Mouse (Mus musculus) cerebral cortex, adult 2 months (tissue): ENCODE data around the gene Scn2a.

Source experiments
- WGBS: fragments of 180-500 bp; shearing (Covaris S2); methylation state at CpG from one replicate; pipeline ENCODE4 v1.1.7; 2018; 5-methylcytosine and 5-hydroxymethylcytosine counted together

Gene Scn2a

DNA sequence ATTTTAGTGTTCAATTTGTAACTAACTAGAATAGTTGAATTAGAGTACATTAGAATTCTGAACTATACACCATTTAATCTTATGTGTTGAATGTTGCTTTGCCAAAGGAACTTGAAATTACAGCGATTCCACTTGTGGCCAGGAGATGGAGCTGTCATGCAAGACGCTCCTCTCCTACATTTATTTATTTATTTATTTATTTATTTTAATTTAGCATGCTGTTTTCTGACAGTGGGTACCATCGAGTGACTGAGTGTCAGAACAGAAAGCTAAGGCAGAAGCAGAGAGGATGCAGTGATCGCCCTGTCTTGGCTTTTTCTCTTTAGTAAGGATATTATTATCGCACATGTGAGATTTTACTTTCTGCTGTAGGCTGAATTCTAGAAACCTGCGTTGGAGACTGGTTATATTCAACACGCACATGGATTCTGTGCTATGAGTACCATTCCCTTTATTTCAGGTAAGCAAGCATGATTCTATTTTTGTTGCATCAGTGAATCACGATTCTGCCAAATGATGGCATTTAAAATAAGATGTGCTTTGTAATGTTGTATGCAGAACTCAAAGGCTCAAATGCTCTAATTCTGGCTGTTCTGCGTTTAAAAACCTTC lies at the start of gene Scn2a:
Gene Scn2a (plus strand): TSS at position 216 of the 611 bp plus-strand sequence.
- 19% methylated on average over 9 of the region's 9 CpGs for WGBS

DNA sequence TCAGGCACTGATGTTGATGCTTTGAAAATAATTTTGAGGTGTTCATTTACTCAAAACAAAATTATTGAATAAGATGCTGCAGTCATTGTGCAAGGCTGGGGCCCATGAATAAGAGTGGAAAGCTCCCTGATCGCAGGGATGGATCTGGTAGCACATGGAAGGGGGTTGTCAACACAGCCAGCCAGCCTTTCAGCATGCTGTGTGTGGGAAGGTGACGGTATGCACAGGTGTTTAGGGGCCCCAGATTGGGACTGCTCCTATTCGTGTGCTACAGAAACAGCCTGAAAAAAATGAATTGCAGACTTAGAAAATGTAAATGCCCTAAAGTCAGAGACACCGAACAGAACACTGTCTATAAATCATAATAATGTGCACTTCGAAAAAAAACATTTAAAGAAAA lies 32.9 kb upstream of the Scn2a start:
- WGBS, result 56% methylated on average over 5 of the region's 5 CpGs

DNA sequence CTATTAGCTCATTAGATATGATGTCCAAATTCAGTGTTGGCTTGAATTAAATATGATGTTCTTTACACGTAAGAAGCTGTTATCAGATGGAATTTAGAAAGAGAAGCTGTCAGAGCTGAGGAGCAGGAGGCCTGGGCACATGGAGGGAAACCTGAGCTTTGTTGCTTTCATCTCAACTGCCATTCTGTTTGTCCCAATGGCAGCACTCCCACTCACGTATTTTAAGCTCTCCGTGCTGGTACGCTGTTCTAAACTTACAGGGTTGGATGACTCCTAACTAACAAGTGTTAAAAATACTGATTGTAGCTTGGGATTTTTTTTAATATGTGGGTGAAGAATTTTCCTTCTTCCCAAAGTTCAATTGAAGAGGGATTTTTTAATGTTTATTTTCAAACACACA lies 8.7 kb upstream of the Scn2a start:
- 49% methylated on average over 4 of the region's 4 CpGs for WGBS

DNA sequence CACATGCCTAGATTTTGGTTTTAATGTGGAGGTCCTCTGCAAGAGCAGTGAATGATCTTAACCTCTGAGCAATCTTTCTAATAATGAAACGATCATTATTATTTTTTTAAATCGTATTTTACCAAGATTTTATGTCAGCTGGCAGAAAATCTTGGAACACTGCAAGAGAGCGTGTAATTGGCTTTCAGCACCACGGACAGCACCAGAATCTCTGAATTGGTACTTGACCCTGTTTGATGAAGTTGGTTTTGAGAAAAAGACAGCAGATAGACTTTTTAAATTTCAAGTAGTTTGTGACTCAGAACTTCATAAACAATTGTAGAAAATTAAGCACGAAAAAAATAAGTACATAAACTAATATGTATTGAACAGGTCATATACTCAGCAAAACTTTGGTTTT lies 790 bp upstream of the Scn2a start:
- WGBS, result 36% methylated on average over 5 of the region's 5 CpGs

DNA sequence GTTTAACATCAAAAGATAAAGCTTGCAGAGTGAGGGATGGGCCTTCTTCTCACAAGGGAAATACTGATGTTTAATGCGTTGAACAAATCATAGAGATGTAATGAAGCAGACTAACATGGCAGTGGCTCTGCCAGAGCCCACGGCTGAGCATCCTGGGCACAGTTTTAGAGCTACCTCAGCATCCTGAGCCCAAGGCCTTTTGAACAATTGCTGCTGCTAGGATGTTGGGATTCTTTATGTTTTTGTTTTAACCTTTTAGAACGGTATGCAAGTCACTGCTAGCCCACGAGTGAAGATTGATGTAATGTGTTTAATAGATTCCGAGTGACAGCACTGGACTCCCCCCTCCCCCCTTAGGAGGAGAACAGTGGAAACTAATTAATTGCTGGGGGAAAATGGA lies 683 bp downstream of the Scn2a start:
- 16% methylated on average over 5 of the region's 5 CpGs for WGBS

DNA sequence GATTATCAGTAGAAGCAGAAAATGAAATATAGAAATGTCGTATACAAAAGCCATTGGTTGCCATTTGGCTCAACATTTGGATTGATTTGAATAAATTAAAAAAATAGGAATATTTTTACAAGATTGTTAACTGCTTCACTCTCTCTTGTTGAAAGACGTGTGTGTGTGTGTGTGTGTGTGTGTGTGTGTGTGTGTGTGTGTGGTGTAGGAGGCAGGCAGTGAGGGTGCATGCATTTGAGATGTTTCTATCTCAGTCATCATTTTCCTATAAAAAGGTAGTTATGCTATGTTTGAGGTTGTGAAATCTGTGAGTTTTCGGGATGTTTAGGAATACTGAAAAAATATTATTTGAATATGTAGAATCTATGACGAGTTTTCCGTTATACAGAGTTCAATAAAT lies 1.3 kb downstream of the Scn2a start:
- 27% methylated on average over 5 of the region's 5 CpGs for WGBS

DNA sequence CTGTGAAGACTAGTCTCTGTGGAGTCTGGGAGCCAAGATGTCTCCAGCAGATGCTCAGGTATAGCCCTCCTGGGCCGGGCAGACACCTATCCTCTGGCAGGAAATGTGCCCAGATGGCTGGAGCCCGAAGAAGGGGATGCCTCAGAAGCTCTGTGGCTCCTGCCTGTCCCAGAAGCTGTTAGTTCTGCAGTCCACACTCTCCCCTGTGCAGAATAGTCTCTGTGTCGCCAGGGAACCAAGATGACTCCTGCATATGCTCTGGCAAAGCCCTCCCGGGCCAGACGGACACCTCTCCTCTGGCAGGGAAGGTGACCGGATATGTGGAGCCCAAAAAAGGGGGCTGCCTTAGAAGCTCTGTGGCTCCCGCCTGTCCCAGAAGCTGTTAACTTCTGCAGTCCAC lies 32.1 kb downstream of the Scn2a start:
- whole genome bisulfite sequencing, result 75% methylated on average over 7 of the region's 7 CpGs

DNA sequence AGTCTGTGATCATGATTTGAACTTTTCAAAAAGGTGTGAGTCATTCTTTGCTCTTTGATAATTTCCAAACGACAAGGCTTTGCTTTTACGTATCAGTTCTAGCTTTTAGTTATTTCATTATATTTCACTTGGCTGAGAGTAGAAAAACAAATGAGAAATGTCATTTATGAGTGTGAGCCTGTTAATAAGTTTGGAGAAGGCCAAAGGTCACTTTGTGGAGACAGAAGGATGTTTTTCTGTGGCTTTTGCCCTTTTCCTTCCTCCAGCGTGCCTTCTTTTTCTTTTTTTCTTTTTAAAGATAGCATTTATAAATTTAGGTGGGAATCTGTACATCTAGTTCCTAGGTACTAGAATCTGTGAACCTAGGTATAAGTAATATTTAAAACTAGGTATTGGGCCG lies 36.5 kb downstream of the Scn2a start:
- WGBS, result 69% methylated on average over 4 of the region's 4 CpGs

DNA sequence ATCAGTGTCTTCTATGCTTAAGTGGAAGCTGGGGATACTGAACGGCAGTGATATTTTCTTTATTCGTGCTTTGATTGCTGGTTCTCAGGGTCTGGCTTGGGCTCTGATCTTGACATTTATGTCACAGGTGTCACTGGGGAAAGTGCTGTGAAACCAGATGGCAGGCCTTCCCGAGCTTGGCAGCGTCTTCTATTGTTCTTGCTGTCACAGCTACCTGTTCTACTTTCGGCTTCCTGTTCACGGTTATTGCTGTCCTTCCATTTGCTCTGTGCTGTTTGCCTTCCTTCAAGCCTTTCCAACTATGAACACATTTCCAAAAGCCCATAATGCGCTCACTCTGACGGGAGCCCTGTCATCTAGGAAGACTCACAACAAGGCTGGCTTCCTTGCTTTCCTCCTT lies 37.9 kb downstream of the Scn2a start:
- WGBS, result 47% methylated on average over 8 of the region's 8 CpGs

DNA sequence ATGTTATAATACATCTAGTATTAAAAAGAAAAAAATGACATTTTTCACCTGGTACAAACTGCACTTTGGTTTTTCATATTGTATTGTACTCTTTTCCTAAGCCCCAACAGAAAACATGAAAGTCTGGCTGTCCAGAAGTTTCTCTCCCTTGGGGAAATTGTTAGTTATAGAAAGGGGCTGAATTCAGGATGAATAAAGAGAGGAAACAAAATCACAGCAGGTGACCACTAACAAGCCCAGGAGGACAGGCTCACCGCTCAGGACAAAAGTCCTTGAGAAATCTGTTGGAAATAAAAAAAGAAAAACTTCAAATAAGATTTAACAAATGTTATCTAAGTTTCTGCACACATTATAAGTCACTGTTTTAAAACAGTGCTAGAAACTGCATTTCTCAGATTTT lies 43.9 kb downstream of the Scn2a start:
- 52% methylated on average over 1 of the region's 1 CpGs for WGBS

DNA sequence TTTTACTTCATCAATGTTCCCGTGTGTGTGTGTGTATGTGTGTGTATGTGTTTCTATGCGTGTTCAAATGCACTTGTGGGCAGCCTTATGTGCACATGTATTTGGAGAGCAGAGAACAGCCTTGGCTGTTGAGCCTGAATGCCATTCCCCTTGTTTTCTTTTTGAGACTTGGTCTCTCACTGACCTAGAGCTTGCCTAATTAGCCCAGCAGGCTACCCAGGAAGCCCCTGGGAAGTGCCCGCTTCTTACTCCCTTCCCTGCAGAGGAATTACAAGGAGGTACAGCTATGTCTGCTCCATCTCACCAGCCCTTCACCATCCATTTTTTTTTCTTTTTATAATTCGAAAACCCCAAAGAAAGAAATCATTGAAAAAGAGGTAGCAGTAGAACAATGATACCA lies 44.6 kb downstream of the Scn2a start:
- WGBS, result 50% methylated on average over 4 of the region's 4 CpGs

DNA sequence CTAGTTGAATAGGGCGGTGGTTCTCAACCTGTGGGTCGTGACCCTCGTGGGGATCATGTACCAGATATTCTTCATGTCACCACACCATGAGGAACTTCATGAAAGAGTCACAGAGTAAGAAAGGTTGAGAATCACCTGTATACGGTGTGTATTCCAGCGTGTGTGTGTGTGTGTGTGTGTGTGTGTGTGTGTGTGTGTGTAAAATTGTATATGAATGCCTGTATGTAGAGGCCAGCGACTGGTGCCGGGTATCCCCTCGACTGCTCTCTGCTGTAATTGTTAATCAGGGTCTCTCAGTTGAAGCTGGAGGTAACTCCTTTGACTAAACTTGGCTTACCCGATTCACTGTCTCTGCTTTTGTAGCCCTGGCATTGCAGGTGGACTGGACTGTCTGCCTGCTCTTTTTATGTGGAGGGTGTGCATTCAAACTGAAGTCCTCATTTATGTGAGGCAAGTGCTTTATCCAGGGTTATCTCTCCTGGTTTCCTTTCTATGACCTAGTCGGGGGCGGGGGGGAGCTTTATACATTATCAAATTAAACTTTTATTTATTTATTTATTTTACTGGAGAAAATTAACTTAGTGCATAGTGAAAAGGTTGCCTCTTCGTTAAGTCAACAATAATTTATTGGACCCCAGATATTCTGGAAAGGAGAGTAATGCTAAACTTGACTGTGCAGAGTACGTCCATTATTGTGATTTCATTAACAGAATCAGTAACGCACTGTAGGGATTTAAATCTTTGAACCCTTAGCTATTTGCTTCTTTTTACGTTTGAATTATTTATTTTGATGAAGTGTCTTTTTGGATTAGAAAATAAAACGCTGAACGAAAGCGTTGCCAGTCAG lies 47.2 kb downstream of the Scn2a start:
- WGBS, result 47% methylated on average over 18 of the region's 18 CpGs

DNA sequence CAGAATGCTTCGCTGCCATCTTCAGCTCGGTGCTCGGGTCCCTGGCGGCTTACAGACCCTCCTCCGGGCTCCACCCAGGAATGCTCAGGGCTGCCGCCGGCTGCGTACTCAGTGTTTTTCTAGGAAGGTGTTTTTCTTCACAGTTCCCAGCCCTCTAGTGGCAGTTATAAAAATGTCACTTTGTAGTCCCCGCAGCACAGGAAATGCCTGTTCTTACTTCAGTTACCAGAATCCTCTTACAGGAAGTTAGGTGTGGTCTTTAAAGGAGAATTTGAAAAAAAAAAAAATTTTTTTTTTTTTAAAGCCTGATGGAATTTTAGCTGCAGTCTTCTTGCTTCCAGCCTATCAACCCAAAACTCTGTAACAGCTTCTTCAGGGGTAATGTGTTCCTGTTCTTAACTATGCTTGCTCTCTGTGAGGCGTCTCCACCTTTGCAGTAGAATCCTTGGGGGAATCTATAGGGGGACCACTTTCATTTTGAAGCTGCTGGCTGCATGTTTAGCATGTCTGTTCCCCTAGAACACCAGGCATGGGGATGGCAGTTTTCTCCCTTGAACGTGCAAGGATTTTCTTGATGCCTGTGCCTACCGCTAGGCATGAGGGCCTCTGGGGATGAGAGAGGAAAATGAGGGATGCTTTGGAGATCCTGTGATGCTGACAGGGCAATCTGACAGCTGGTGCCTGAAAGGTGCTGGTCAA lies 48.0 kb downstream of the Scn2a start:
- WGBS, result 9% methylated on average over 12 of the region's 12 CpGs

DNA sequence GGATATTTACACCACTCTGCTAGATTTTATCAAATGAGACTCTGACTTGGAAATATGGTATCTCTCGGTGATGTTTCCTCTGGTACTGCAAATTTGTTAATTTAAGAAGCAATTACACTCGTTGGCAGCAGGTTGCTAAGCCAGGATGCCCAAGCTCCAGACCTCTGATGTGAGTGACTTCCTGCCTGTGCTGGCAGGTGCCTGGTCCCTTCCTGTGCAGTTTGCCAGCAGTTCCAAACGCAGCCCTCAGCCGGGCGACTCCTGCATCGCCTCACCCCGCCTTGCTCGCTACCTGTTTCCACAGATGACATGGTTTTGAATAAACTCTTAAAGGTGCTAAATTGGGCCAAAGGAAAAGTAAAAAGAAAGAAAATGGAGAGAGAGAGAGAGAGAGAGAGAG lies 49.0 kb downstream of the Scn2a start:
- 20% methylated on average over 8 of the region's 8 CpGs for WGBS

DNA sequence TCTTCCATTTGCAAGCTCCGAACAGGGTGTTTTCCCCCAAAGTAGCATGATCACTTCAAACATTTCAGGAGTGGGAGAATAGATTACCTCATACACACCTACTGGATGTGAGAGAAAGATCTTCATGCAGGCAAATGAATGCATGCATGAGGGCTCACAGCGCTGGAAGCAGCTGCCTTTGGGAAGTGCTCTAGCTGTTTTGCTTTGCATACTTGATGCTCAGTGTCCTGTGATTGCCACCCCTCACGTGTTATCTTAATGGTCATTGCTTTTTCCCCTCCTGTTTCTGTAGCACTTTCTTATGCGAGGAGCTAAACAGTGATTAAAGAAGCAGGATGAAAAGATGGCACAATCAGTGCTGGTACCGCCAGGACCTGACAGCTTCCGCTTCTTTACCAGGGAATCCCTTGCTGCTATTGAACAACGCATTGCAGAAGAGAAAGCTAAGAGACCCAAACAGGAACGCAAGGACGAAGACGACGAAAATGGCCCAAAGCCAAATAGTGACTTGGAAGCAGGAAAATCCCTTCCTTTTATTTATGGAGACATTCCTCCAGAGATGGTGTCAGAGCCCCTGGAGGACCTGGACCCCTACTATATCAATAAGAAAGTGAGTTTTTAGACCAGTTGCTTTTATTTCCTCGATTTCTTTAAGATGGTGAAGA lies 49.7 kb downstream of the Scn2a start:
- WGBS, result 28% methylated on average over 12 of the region's 12 CpGs

DNA sequence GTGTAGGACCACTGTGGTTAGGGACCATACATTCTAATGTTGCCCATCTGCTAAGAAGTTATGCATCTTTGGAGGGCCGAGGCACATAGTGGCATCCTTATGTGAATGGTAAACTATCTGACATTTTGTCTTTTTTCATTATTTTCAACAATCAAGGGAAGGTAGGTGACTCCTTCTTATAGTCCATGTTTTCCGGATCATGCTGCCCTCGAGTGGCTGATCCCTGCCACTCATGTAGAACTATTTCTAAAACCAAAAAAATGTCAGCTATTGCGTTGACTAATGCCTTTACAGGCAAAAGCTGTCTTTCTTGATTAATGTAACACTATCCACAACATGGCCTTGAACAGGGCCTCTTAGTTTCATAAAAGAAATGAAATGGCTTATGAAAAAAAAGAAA lies 59.0 kb downstream of the Scn2a start:
- WGBS, result 72% methylated on average over 4 of the region's 4 CpGs

DNA sequence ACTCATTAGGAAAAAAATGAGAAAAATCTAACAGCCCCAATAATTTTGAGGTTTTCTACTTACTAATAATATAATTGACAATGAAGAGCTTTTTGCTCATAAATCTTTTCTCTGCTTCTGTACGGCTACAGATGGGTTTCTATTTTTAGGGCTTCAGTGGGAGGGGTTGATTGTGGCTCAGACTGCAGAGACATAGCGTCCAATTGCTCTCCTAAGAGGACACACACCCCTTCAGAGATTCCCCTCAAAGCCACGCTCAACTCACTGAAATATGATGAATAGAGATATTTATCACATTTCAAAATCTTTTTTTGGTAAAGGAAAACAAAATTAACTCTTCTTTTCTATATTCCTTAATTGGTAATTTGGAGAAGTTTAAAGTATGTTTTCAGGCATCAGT lies 64.6 kb downstream of the Scn2a start:
- WGBS, result 23% methylated on average over 3 of the region's 3 CpGs

DNA sequence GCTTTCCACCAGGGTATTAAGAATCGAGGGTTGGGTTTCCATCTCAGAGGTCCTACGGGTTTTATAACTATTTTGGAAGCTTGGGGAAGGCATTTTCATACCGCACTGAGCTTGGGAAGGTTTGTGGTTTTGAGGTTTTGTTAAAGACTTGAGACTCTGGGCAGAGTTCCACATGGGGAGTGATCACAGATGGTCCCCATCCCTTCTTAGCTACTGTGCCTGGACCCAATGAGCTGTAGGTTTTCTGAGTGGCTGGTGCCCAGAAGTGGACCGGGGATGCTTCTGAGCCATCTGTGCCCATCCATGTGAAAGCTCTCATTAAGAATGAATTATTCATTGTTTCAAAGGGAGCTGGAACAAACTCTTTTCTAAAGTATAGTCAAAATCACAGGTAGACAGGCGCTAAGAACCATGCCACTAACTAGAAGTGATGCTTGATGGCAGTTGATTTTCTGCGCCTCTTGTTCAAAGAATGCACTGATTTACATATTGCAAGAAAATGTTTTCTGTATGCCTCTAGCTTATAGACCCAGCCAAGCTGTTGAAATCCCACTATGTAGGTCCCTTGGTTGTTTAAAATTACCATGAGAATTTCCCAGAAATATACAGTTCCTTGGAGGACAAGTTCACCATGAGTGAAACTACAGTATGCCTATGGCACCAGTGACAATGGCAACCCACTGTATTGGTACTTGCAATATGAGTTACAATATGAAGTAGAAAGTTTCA lies 70.0 kb downstream of the Scn2a start:
- WGBS, result 34% methylated on average over 6 of the region's 6 CpGs

DNA sequence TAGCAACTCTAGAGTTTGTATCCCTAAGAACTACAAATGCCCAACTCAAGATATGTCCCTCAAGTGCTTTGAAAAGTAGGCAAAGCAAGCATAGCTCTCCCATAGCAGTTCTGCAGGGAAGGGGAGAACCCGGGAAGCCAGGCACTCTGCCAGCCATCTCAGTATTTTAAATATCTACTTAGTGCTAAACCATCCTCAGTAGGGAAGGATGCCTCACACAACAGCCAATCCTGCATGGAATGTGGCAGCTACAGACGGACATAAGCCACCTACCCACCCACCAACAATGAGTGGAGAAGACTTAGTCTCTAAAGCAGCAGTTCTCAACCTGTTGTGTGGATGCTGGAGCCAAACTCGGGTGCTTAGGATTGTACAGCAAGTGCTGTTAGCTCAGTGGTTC lies 73.9 kb downstream of the Scn2a start:
- WGBS, result 43% methylated on average over 3 of the region's 3 CpGs

DNA sequence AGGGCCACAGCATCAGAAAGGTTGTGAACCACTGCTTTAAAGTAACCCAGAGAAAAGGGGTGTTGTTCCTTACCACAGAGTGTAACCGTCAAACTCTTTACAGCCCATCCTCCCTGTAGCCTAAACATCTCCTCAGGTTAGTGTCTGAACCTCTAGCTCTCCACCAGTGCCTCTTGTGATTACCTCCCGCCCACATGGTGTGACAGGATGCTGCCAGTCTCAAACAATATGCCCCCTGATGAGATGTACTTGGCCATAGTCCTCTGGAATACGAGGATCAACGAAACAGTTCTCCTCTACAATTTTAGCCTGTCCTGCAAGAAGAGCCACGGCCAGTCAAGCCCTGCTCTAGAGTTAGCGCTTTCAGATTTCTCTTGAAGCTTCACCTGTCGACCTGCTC lies 74.5 kb downstream of the Scn2a start:
- WGBS, result 74% methylated on average over 7 of the region's 7 CpGs

DNA sequence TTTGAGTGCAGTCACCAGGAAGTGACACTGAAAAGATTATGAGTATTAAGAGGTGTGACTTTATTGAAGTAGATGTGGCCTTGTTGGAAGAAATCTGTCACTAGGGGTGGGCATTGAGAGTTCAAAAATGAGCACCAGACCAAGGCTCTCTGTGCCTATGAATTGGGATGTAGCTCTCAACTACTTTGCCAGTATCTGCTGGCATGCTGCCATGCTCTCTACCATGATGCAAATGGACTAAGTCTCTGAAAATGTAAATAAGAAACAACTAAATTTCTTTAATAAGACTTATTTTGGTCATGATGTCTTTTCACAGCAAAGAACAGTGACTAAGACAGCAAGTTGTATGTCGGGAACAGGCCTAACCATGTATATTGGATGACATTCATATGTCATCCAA lies 79.7 kb downstream of the Scn2a start:
- 67% methylated on average over 1 of the region's 1 CpGs for WGBS

DNA sequence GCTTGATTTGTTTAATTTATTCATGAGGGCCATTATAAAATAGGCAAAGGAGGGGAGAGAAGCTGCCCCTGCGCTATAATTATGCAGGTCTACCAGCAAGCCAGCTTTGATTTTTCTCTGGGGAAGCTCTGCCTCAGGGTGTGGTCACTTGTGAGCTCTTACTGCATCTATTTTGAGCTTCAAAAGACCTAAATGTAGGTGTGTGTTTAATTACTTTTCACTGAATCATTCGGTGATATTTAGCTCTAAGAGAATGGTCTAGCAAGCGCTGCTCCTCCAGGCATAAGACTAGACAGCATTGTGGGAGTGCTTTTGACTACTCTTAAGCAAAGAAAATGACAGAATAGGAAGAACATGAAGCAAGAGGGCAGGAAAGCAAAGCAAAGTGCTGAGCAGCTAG lies 80.6 kb downstream of the Scn2a start:
- 60% methylated on average over 3 of the region's 3 CpGs for WGBS
